Mouse (Mus musculus) kidney, adult 2 months (tissue): ENCODE measurements at regions not wholly inside any gene's neighbourhood (a gene's known extent, or its start where the extent isn't known, plus 50 kb on each side); places are given as distances from the start of the nearest gene placed in this dataset.
"Not testable (repeated sequence)": the region's sequence is repeated elsewhere in the genome, so short reads cannot be mapped to it uniquely, and the experiment has no call there.

Source experiments
- DNase-seq: peaks from one replicate; pipeline ENCODE4 v3.0.0; 2021
- H3K27ac ChIP-seq: fragments of 200-500 bp; 2 replicates; pipeline ENCODE4 v1.5.1; 2012; ENCODE audit warnings: low read depth, low read length, control low read depth, inconsistent platforms; ENCODE audit not compliant: insufficient read depth
- H3K27me3 ChIP-seq: fragments of 200-500 bp; replicated peaks from 2 replicates; pipeline ENCODE4 v1.6.1; 2012; ENCODE audit warnings: mild to moderate bottlenecking, moderate library complexity, low read length, inconsistent platforms; ENCODE audit not compliant: control insufficient read depth, insufficient read depth
- H3K36me3 ChIP-seq: fragments of 200-500 bp; 2 replicates; pipeline ENCODE4 v1.6.1; 2012; ENCODE audit warnings: mild to moderate bottlenecking, moderate library complexity, low read length, inconsistent platforms; ENCODE audit not compliant: control insufficient read depth, insufficient read depth
- H3K4me1 ChIP-seq: fragments of 200-500 bp; 2 replicates; pipeline ENCODE4 v1.6.1; 2011; ENCODE audit warnings: low read length; ENCODE audit not compliant: control insufficient read depth, insufficient read depth
- H3K4me3 ChIP-seq: fragments of 200-500 bp; 2 replicates; pipeline ENCODE4 v1.5.1; 2011; ENCODE audit warnings: mild to moderate bottlenecking, low read depth, low read length, control low read depth; ENCODE audit not compliant: insufficient read depth
- CTCF ChIP-seq: fragments of 200-500 bp; conservative IDR thresholded peaks from 2 replicates; pipeline ENCODE4 v1.5.1; 2011; ENCODE audit warnings: low read depth, mild to moderate bottlenecking, control low read depth, low read length, moderate library complexity, mixed read lengths; ENCODE audit not compliant: insufficient read depth, insufficient read length
- POLR2A ChIP-seq: fragments of 200-500 bp; IDR thresholded peaks from one replicate; pipeline ENCODE4 v1.6.1; 2011; ENCODE audit warnings: low read depth, low read length, control low read depth
- WGBS: fragments of 180-500 bp; shearing (Covaris S2); methylation state at CpG from one replicate; pipeline ENCODE4 v1.1.7; 2018; 5-methylcytosine and 5-hydroxymethylcytosine counted together

GRCm38 (mm10) chr6:4193286-4193685, 106.5 kb upstream of the Bet1 start:
- TF ChIP-seq CTCF (no peak), POLR2A (no peak)
- DNase-seq = no peak
- Histone ChIP-seq H3K4me1 (no peaks in the 10 kb centered on the region), H3K27me3 (no peaks in the 10 kb centered on the region), H3K36me3 (no peaks in the 10 kb centered on the region), H3K27ac (no peak overlapping the region), H3K4me3 (no peak overlapping the region)
- 81% methylated on average over 5 of the region's 5 CpGs for WGBS

GRCm38 (mm10) chr6:4201176-4201575, 114.4 kb upstream of the Bet1 start:
- Histone ChIP-seq H3K36me3 (no peaks in the 10 kb centered on the region), H3K4me1 (no peaks in the 10 kb centered on the region), H3K4me3 (no peak overlapping the region), H3K27me3 (no peaks in the 10 kb centered on the region), H3K27ac (no peak overlapping the region)
- WGBS = 70% methylated on average over 2 of the region's 2 CpGs
- no peak for DNase-seq
- TF ChIP-seq CTCF (no peak), POLR2A (no peak)

GRCm38 (mm10) chr6:4205681-4206080, 118.9 kb upstream of the Bet1 start:
- TF ChIP-seq CTCF (no peak), POLR2A (no peak)
- Histone ChIP-seq H3K27ac (no peak overlapping the region), H3K36me3 (no peaks in the 10 kb centered on the region), H3K4me1 (no peaks in the 10 kb centered on the region), H3K4me3 (no peak overlapping the region), H3K27me3 (no peaks in the 10 kb centered on the region)
- DNase-seq = peak; percentile 65
- WGBS = 44% methylated on average over 5 of the region's 5 CpGs

- Histone ChIP-seq H3K36me3 (no peaks in the 10 kb centered on the region), H3K27ac (no peak overlapping the region), H3K27me3 (no peaks in the 10 kb centered on the region), H3K4me1 (no peaks in the 10 kb centered on the region), H3K4me3 (no peak overlapping the region)
- no peak for DNase-seq
- 57% methylated on average over 9 of the region's 9 CpGs for WGBS
- TF ChIP-seq CTCF (no peak), POLR2A (no peak)
Observed at GRCm38 (mm10) chr6:4245265-4246112, 158.7 kb upstream of the Bet1 start.

GRCm38 (mm10) chr6:4246113-4246419, 159.3 kb upstream of the Bet1 start:
- DNase-seq = no peak
- H3K36me3 ChIP-seq = no peaks in the 10 kb centered on the region
- WGBS = 77% methylated on average over 2 of the region's 2 CpGs

GRCm38 (mm10) chr6:4276607-4277006, 189.8 kb upstream of the Bet1 start:
- Histone ChIP-seq H3K27me3 (no peaks in the 10 kb centered on the region), H3K36me3 (no peaks in the 10 kb centered on the region), H3K27ac (no peak overlapping the region), H3K4me1 (no peaks in the 10 kb centered on the region), H3K4me3 (no peak overlapping the region)
- DNase-seq = no peak
- no peak for TF ChIP-seq CTCF
- no peak for TF ChIP-seq POLR2A
- 58% methylated on average over 4 of the region's 4 CpGs for WGBS

More at GRCm38 (mm10) chr6:4246113-4246419, 159.3 kb upstream of the Bet1 start:
- H3K27ac ChIP-seq = no peak overlapping the region
- H3K4me3 ChIP-seq = no peak overlapping the region
- no peaks in the 10 kb centered on the region for H3K27me3 ChIP-seq
- TF ChIP-seq POLR2A (no peak), CTCF (no peak)
- H3K4me1 ChIP-seq = no peaks in the 10 kb centered on the region

GRCm38 (mm10) chr6:4277245-4277890, 190.6 kb upstream of the Bet1 start:
- no peak for TF ChIP-seq CTCF
- TF ChIP-seq POLR2A = no peak
- H3K36me3 ChIP-seq = no peaks in the 10 kb centered on the region
- no peaks in the 10 kb centered on the region for H3K4me1 ChIP-seq
- H3K27me3 ChIP-seq = no peaks in the 10 kb centered on the region
- no peak overlapping the region for H3K4me3 ChIP-seq
- no peak for DNase-seq
- no peak overlapping the region for H3K27ac ChIP-seq
- 56% methylated on average over 2 of the region's 2 CpGs for WGBS

- TF ChIP-seq CTCF = no peak
- TF ChIP-seq POLR2A = no peak
- no peak for DNase-seq
- no peaks in the 10 kb centered on the region for H3K4me1 ChIP-seq
- 72% methylated on average over 2 of the region's 2 CpGs for WGBS
- H3K27ac ChIP-seq = no peak overlapping the region
- H3K4me3 ChIP-seq = no peak overlapping the region
- no peaks in the 10 kb centered on the region for H3K27me3 ChIP-seq
- no peaks in the 10 kb centered on the region for H3K36me3 ChIP-seq
Observed at GRCm38 (mm10) chr6:4291380-4291779, 204.6 kb upstream of the Bet1 start.

- H3K27ac ChIP-seq, H3K4me3 ChIP-seq, DNase-seq: not testable (repeated sequence)
Observed at GRCm38 (mm10) chr6:4303410-4303809, 201.2 kb upstream of the Col1a2 start.

More at GRCm38 (mm10) chr6:4303410-4303809, 201.2 kb upstream of the Col1a2 start:
- H3K4me1 ChIP-seq, H3K36me3 ChIP-seq, H3K27me3 ChIP-seq: not testable (repeated sequence)
